Mouse (Mus musculus) lung, embryonic 15.5 days (tissue): Measurements from ENCODE around the gene Pdcd2. TPM values are rescaled to one million over a fixed set of nuclear protein-coding genes. Genes with fewer than 3 reads are reported as not detected.

Source experiments
- ATAC-seq: fragments of 200-750 bp; cut with Nextera tagmentation; 2 replicates; pipeline ENCODE4 v1.8.0; 2017; ENCODE audit warnings: moderate number of reproducible peaks, borderline replicate concordance; ENCODE audit not compliant: low FRiP score, low TSS enrichment; ENCODE audit errors: extremely low read depth
- H3K27ac ChIP-seq: fragments of 300-500 bp; sonication (generic); 2 replicates; pipeline ENCODE4 v1.5.1; 2015; ENCODE audit warnings: moderate library complexity, mild to moderate bottlenecking, inconsistent platforms
- H3K27me3 ChIP-seq: fragments of 300-500 bp; sonication (generic); 2 replicates; pipeline ENCODE4 v1.6.1; 2015; ENCODE audit warnings: inconsistent platforms
- H3K36me3 ChIP-seq: fragments of 300-500 bp; sonication (generic); 2 replicates; pipeline ENCODE4 v1.6.1; 2015; ENCODE audit warnings: inconsistent platforms
- H3K4me1 ChIP-seq: fragments of 300-500 bp; sonication (generic); 2 replicates; pipeline ENCODE4 v1.6.1; 2015; ENCODE audit warnings: inconsistent platforms
- H3K4me2 ChIP-seq: fragments of 300-500 bp; sonication (generic); 2 replicates; pipeline ENCODE4 v1.6.1; 2015; ENCODE audit warnings: inconsistent platforms, mild to moderate bottlenecking, moderate library complexity
- H3K4me3 ChIP-seq: fragments of 300-500 bp; sonication (generic); 2 replicates; pipeline ENCODE4 v1.5.1; 2015; ENCODE audit warnings: mild to moderate bottlenecking, inconsistent platforms
- H3K9ac ChIP-seq: fragments of 300-500 bp; sonication (generic); 2 replicates; pipeline ENCODE4 v1.6.1; 2015; ENCODE audit warnings: inconsistent platforms
- H3K9me3 ChIP-seq: fragments of 300-500 bp; sonication (generic); 2 replicates; pipeline ENCODE4 v1.6.1; 2016; ENCODE audit warnings: inconsistent platforms
- WGBS: fragments of 180-500 bp; shearing (Covaris S2); methylation state at CpG from one replicate; pipeline ENCODE4 v1.1.7; 2015; 5-methylcytosine and 5-hydroxymethylcytosine counted together
- polyA plus RNA-seq: library from polyadenylated mRNA; unstranded; fragments of >200 nt; fragmentation: Nextera tagmentation; extraction: Ambion mirVana; gene quantifications from 2 replicates; pipeline ENCODE4 v1.2.1, GENCODE M21; 2015

Pdcd2 gene
- polyA plus RNA-seq, 1 experiment from 2014 or later: 36.5 TPM

DNA sequence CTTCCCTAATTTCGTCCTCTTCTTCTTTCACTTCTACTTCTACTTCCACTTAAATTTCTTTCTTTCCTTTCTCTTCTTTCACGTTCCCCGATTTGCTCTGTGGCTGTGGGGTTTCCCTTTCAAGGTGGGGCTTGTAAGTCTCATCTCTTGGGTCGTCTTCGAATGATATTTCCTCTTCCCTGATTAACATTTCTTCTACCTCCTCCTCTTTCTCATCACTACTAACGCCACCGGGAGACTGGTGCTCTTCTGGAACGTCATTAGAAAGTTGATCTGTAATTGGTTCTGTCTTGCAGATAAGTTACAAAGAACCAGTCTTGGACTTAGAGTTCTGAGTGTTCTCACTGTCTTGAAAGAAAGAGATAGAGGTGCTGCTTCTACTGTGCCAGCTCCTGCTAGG is 8.8 kb upstream of the Pdcd2 start:
- Histone ChIP-seq H3K9me3 (no peaks in the 10 kb centered on the region), H3K27me3 (peaks cover 25% of the 10 kb centered on the region), H3K4me1 (peaks cover 4% of the 10 kb centered on the region; the same call in 1 of the 2 replicates), H3K4me2 (peak overlapping the region; percentile 89), H3K36me3 (no peaks in the 10 kb centered on the region), H3K27ac (no peak overlapping the region), H3K9ac (no peak overlapping the region), H3K4me3 (peak overlapping the region; percentile 46)
- no peak for ATAC-seq
- WGBS: 15% methylated on average over 8 of the region's 8 CpGs

DNA sequence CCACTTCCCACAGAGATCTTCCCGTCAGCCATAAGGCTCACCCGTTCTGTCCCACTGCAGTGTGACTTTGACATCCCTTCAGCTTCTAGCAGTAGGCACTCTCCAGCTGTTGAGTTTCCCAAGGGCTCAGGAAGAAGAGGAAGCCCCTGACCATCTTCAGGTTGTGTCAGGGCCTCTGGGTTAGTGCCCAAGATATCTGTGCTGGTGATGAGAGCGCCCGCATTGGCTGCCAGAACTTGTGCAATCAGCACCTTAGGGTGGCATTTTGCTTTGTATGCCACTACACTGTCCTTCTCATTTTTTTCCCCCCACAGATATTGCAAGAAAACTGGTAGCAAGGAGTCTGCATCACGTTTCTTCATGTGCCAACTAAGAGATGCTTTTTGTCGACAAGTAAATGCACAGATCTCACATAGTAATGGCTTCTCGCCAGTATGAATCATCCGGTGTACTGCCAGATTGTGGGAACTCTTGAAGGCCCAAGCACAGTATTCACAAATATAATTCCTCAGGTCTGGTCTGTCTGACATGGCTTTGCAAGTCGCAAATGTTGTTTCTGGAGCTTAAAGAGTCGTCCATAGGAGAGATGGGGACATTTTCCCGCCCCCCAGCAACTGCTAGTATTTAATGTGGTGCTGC is 8.2 kb upstream of the Pdcd2 start:
- peaks cover 4% of the 10 kb centered on the region; the same call in 1 of the 2 replicates for H3K4me1 ChIP-seq
- H3K27me3 ChIP-seq: peaks cover 25% of the 10 kb centered on the region
- ATAC-seq: no peak
- WGBS: 60% methylated on average over 11 of the region's 11 CpGs
- no peaks in the 10 kb centered on the region for H3K9me3 ChIP-seq
- H3K4me2 ChIP-seq: no peak overlapping the region
- no peaks in the 10 kb centered on the region for H3K36me3 ChIP-seq
- no peak overlapping the region for H3K27ac ChIP-seq
- H3K4me3 ChIP-seq: peak overlapping the region; percentile 46; the same call in 1 of the 2 replicates
- H3K9ac ChIP-seq: no peak overlapping the region

DNA sequence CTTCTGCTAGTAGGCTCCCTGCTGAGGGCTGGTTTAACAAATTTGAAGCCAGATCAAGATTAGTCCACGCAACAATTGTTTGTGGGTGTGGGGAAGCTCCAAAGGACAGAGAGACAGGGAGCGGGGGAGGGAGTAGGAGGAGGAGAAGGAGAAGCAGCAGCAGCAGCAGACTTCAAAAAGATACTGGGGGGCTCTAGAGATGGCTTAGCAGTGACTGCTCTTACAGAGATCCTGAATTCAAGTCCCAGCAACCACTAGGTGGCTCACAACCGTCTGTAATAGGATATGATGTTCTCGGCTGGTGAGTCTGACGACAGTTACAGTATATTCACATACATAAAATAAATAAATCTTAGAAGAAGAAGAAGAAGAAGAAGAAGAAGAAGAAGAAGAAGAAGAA is 3.0 kb upstream of the Pdcd2 start:
- Histone ChIP-seq H3K9ac (no peak overlapping the region), H3K27ac (no peak overlapping the region), H3K9me3 (no peaks in the 10 kb centered on the region), H3K36me3 (no peaks in the 10 kb centered on the region), H3K4me1 (peaks cover 19% of the 10 kb centered on the region), H3K4me2 (no peak overlapping the region), H3K27me3 (peaks cover 3% of the 10 kb centered on the region), H3K4me3 (no peak overlapping the region)
- WGBS: 9% methylated on average over 5 of the region's 5 CpGs
- no peak for ATAC-seq

DNA sequence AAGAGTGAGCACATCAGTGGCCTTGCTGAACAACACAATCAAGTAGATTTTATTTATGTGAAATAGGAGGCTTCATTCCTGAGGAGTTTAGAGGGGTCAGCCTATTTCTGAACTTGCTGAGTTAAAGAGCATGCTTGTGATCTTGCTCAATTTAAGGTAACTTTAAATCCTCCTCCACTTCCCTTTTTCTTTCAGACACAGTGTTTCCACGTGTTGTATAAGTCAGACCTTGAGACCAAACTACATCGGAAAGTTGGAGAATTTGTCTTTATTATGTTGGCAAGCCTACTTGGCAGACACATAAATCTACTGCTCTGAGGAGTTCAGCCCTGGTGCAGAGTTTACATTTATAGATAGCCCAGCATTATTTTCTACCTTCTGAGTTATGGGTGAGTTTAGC is 1.8 kb upstream of the Pdcd2 start:
- H3K27ac ChIP-seq: no peak overlapping the region
- 76% methylated on average over 2 of the region's 2 CpGs for WGBS

DNA sequence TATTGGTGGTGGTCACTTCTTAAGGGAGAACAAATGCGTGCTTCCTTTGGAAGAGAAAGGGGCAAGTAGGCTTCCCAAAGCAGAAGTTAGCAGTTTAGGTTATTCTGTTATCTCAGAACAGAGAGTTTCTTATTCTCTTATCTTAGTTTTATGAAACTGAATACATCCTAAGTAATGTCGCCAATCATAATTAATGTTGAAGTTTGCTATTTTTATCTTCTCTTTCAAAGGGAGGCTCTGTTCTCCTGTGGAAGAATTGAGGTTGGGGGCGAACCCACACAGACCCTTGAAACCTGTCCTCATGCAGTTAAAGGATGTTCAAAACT is 673 bp upstream of the Pdcd2 start:
- H3K27me3 ChIP-seq: no peaks in the 10 kb centered on the region
- peak overlapping the region; percentile 68 for H3K4me3 ChIP-seq
- H3K4me2 ChIP-seq: peak overlapping the region; percentile 89
- no peaks in the 10 kb centered on the region for H3K9me3 ChIP-seq
- ATAC-seq: no peak
- WGBS: 41% methylated on average over 3 of the region's 3 CpGs
- H3K4me1 ChIP-seq: peaks cover 19% of the 10 kb centered on the region
- peaks cover 17% of the 10 kb centered on the region for H3K36me3 ChIP-seq
- H3K9ac ChIP-seq: peak overlapping the region; percentile 80
- peak overlapping the region; percentile 88 for H3K27ac ChIP-seq

More for the DNA sequence above, 1.8 kb upstream of the Pdcd2 start:
- no peak for ATAC-seq
- Histone ChIP-seq H3K4me3 (no peak overlapping the region), H3K27me3 (no peaks in the 10 kb centered on the region), H3K9me3 (no peaks in the 10 kb centered on the region), H3K9ac (no peak overlapping the region), H3K36me3 (peaks cover 10% of the 10 kb centered on the region), H3K4me1 (peaks cover 19% of the 10 kb centered on the region), H3K4me2 (no peak overlapping the region)

DNA sequence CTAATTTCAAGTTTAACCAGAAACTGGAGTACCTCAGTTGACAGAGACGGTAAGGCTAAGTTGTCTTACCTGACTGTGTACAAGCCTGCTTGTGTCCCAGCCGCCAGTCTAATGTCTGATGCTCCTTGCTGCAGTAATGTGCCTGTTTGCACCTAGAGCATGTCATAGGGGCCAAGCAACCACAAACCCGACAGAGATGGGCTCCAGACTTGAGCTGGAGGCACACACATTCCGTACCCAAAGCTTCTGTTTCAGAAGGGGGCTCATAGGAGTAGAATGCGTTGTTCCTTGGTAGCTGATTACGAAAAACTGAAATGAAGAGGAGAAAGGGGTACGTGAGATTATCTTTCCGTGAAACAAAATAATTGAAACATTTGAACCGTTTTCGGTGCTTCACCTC is 797 bp downstream of the Pdcd2 start:
- Histone ChIP-seq H3K36me3 (peaks cover 30% of the 10 kb centered on the region), H3K4me3 (peak overlapping the region; percentile 68), H3K27me3 (no peaks in the 10 kb centered on the region), H3K9ac (peak overlapping the region; percentile 80), H3K4me2 (peak overlapping the region; percentile 89), H3K9me3 (no peaks in the 10 kb centered on the region), H3K27ac (no peak overlapping the region), H3K4me1 (peaks cover 19% of the 10 kb centered on the region)
- WGBS: 9% methylated on average over 10 of the region's 10 CpGs
- no peak for ATAC-seq

DNA sequence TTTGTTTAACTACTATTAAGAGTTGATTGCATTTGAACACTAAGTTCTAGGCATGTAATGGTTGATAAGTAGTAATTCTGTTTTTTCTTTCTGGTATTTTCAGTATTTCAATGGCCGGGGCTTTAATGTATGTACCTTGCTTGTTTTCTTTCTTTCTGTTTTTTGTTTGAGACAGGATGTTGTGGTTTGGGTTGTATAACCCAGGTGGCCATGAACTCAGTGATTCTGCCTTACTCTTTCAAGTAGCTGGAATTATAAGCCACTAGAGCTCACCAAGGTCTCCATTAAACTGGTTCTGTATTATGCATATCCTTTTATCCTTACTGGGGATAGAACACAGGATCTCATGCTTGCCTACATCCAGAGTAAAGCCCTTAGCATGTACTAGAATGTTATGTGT is 8.3 kb downstream of the Pdcd2 start:
- Histone ChIP-seq H3K4me3 (no peak overlapping the region), H3K9me3 (no peaks in the 10 kb centered on the region), H3K27ac (no peak overlapping the region), H3K4me2 (no peak overlapping the region), H3K36me3 (peaks cover 85% of the 10 kb centered on the region), H3K4me1 (no peaks in the 10 kb centered on the region), H3K9ac (no peak overlapping the region), H3K27me3 (no peaks in the 10 kb centered on the region)
- WGBS: 94% methylated on average over 1 of the region's 1 CpGs
- ATAC-seq: no peak

DNA sequence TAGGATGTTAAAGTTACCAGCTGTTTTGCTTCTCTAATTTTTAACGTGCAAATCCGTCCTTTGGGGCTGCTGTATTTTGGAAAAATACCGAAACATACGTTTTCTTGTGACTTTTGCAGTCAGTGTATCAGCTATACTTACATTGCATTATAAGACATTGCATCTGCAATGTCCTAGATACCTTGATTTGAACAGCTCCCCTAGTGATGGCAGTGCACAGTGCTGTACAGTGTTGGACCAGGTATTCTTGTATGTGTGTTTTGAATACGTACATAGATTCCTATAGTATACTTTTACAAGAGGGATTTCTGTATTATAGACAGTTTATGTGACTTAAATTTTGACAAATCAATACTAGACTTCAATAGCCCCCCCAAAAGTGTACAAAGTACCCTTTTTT is 8.9 kb downstream of the Pdcd2 start:
- H3K4me2 ChIP-seq: no peak overlapping the region
- WGBS: 90% methylated on average over 5 of the region's 5 CpGs

DNA sequence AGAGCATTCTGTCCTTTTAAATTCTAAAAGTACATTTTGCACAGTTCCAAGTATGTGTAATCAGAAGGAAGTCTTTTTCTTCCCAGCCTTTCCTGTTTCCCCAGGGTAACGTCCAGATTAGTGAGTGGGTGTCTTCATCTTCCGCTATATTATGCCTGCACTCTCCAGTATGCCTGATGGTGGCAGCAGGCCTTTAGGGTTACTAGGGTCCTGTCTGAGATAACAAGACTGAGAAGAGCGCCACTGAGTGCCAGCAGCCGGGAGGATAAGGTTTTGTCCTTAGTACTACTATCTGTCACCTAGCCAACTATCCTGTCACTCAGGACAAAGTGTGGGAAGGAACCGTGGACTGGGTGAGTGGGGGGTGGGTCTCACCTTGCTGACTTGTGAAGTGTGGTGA is 9.3 kb downstream of the Pdcd2 start:
- WGBS: 62% methylated on average over 5 of the region's 5 CpGs
- no peak; the same call in 1 of the 2 replicates for ATAC-seq
- H3K4me1 ChIP-seq: no peaks in the 10 kb centered on the region
- peaks cover 83% of the 10 kb centered on the region for H3K36me3 ChIP-seq
- H3K27me3 ChIP-seq: no peaks in the 10 kb centered on the region
- H3K9ac ChIP-seq: no peak overlapping the region
- H3K4me2 ChIP-seq: no peak overlapping the region
- no peak overlapping the region for H3K4me3 ChIP-seq
- H3K9me3 ChIP-seq: no peaks in the 10 kb centered on the region
- no peak overlapping the region for H3K27ac ChIP-seq

More for the DNA sequence above, 8.9 kb downstream of the Pdcd2 start:
- Histone ChIP-seq H3K9ac (no peak overlapping the region), H3K4me1 (no peaks in the 10 kb centered on the region), H3K27ac (no peak overlapping the region), H3K27me3 (no peaks in the 10 kb centered on the region), H3K4me3 (no peak overlapping the region), H3K9me3 (no peaks in the 10 kb centered on the region), H3K36me3 (peaks cover 87% of the 10 kb centered on the region)
- ATAC-seq: no peak

DNA sequence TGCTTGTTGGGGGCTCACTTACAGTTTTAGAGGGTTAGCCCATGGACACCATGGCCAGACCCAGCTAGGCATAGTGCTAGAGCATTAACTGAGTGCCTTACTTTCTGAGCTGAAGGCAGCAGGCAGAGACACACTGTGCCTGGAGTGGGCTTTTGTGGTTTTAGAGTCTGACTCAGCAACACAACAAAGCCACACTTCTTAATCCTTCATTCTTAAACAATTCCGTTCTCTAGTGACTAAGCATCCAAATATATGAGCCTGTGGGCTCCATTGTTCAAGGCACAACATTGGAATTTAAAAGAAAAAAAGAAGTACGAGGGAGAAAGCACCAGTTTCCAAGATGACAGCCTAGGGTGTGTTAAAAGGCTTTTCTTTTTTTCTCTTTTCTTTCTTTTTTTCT is 16.4 kb downstream of the Pdcd2 start:
- H3K4me2 ChIP-seq: no peak overlapping the region
- no peak overlapping the region for H3K27ac ChIP-seq
- WGBS: 85% methylated on average over 2 of the region's 2 CpGs
- H3K9ac ChIP-seq: no peak overlapping the region
- no peak for ATAC-seq
- peaks cover 88% of the 10 kb centered on the region for H3K36me3 ChIP-seq
- H3K4me3 ChIP-seq: no peak overlapping the region
- H3K4me1 ChIP-seq: no peaks in the 10 kb centered on the region
- H3K27me3 ChIP-seq: no peaks in the 10 kb centered on the region
- H3K9me3 ChIP-seq: no peaks in the 10 kb centered on the region

DNA sequence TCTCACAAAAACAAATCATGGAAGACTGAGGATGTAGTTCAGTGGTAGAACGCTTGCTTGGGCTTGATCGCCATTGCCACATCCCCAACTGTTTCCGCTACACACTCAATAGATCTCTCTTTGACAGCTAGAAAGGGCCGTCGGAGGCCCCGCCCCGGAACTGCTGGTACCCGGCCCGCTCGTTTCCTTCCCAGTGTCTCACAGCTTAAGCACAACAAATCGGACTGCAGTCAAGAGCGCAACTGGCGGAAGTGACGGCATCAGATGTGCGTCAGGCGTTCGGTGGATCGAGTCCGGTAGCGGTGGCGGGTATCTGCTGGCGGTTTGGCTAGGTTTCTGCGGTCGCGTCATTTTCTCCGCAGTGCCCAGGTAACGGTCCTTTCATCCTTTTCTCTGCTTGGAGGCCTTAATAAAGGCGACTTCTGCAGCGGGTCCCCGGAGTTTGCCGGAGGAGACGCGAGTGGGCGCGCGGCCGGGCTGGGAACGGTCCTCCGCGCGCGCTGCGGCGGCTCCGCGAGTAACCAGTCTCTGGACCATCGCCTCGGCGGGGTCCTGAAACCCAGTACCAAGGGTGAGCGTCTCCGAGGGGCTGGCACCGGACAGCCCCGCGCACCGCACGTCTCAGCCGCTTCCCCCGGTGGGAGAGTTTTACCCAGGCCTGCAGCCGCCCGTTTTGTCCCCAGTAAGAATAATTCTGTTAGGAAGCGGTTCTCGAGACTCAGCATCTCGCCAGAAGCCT is 27.3 kb downstream of the Pdcd2 start, which contains the start of the genes Psmb1 and Tbp:
Gene Psmb1 (minus strand): TSS at position 96 of the 739 bp plus-strand sequence.
Gene Tbp (plus strand): TSS at position 233 of the 739 bp plus-strand sequence.
- WGBS: under 1% methylated on average over 63 of the region's 63 CpGs
- Histone ChIP-seq H3K4me3 (peak within 1 kb of the TSS; percentile 93), H3K27ac (peak within 1 kb of the TSS; percentile 95), H3K4me2 (peak within 1 kb of the TSS; percentile 79), H3K36me3 (peaks cover 16% of the 10 kb centered on the region), H3K27me3 (no peaks in the 10 kb centered on the region), H3K9ac (peak within 1 kb of the TSS; percentile 82), H3K4me1 (peaks cover 34% of the 10 kb centered on the region), H3K9me3 (no peaks in the 10 kb centered on the region)
- ATAC-seq: peak; percentile 95

DNA sequence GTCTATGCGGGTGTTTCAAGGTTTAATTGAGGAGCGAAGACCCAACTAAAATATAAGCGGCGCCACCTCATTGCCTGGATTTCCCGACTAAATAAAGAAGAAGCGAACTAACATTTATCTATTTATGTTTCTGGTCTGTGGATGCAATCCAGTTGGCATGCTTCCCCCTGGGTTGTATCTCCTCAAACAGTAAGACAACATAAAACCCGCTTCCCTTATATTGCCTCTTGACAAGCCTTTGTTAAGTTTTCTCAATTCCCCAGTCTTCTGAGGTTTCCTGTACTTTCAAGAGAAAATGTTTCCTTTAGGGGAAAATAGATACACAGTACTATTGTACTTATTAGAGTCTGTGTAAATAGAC is 28.4 kb downstream of the Pdcd2 start:
- Histone ChIP-seq H3K4me2 (peak overlapping the region; percentile 79), H3K36me3 (peaks cover 10% of the 10 kb centered on the region), H3K27ac (peak overlapping the region; percentile 95), H3K27me3 (no peaks in the 10 kb centered on the region), H3K9ac (peak overlapping the region; percentile 80; the same call in 1 of the 2 replicates), H3K9me3 (no peaks in the 10 kb centered on the region), H3K4me3 (peak overlapping the region; percentile 93), H3K4me1 (peaks cover 34% of the 10 kb centered on the region)
- 36% methylated on average over 7 of the region's 7 CpGs for WGBS
- no peak for ATAC-seq
